In the genomic region with DNA sequence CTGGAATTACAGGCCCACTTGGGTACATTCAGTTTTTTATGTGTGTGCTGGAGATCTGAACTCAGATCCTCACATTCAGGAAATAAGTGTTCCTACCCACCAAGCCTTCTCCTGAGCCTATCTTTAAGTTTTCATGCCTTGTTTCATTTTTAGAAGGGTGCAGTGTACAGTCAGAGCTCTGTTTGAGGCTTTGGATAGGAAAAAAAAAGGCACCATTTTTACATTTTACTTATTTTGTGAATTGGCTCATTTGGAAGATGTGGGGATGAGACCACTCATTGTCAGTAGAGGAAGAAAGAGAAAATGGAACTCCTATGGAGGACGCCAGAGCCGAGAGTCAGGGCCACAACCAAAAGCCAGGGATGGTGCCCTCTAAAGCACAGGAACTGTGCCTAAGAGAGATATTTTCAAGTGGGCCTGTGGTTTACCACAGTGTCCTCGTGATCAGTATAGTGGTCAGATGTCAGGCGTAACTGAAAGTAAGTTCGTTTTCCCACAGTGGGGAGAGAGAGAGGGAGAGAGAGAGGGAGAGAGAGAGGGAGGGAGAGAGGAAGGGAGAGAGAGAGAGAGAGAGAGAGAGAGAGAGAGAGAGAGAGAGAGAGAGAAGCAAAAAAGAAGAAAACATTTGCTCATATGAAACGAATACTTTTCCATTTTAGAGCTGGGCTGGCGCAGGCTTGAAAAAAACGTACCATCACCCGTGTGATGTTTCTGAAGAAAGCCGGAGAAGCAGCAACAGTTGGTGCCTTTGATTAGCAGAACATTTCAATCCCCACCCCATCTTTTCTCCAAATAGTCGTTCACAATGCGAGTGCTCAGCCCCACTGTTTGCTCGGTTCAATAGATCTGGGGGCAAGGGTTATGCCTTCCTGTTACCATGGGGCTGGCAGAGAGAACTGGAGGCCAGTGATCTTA, we compare ENCODE assay signal across 1 mouse cellular context.
A peak's percentile ranks its signal among the peaks of the same experiment; 100 is the strongest.
TF ChIP-seq lines count a peak whose summit lies in the region.

No protein-coding gene starts in this region.

TF ChIP-seq in MEL, 35 proteins besides CTCF, POLR2A, EP300 and RAD21 (continued from another document):
- TF ChIP-seq ETS1 (IDR thresholded peaks at IDR 0.05; ENCODE audit: low read depth, low read length) (peak; percentile 95), MEF2A (IDR thresholded peaks at IDR 0.05; ENCODE audit: extremely low read depth, insufficient replicate concordance, low read depth, low read length, poor library complexity, severe bottlenecking) (peak; percentile 30; the same call in 1 of the 2 replicates), POLR2AphosphoS5 (IDR thresholded peaks at IDR 0.05; ENCODE audit: borderline replicate concordance, low read depth, low read length) (no peak), TBP (IDR thresholded peaks at IDR 0.05; ENCODE audit: low read depth, low read length) (peak; percentile 14; the same call in 1 of the 2 replicates), GABPA (IDR thresholded peaks at IDR 0.05; ENCODE audit: low read depth, low read length) (no peak), USF1 (IDR thresholded peaks at IDR 0.05; ENCODE audit: low read depth, low read length) (peak; percentile 91), KAT2A (conservative IDR thresholded peaks at IDR 0.05; ENCODE audit: low read depth, low read length) (no peak; the same call in 1 of the 2 replicates), ELF1 (IDR thresholded peaks at IDR 0.05; ENCODE audit: low read depth, low read length) (no peak), ZNF384 (IDR thresholded peaks at IDR 0.05; ENCODE audit: low read depth, low read length) (no peak; the same call in none of the 2 replicates), MYB (IDR thresholded peaks at IDR 0.05; ENCODE audit: low read depth, low read length) (peak; percentile 98), MAX (IDR thresholded peaks at IDR 0.05; ENCODE audit: low read length) (peak; percentile 31), NELFE (IDR thresholded peaks at IDR 0.05; ENCODE audit: low read depth, low read length) (peak; percentile 58), MYC (IDR thresholded peaks at IDR 0.05; ENCODE audit: low read depth, low read length) (peak; percentile 66; the same call in 1 of the 2 replicates), CHD1 (IDR thresholded peaks at IDR 0.05; ENCODE audit: low read depth, low read length) (peak; percentile 97), MAFK (IDR thresholded peaks at IDR 0.05; ENCODE audit: borderline replicate concordance, low read depth, low read length) (peak; percentile 75; the same call in 1 of the 2 replicates), BHLHE40 (IDR thresholded peaks at IDR 0.05; ENCODE audit: borderline replicate concordance, low read depth, low read length) (peak; percentile 94), SMC3 (IDR thresholded peaks at IDR 0.05; ENCODE audit: low read depth, low read length) (0 out of 2 replicates have a peak, but pooled peaks have one; percentile 0), TCF12 (IDR thresholded peaks at IDR 0.05; ENCODE audit: low read depth, low read length) (peak; percentile 93), USF2 (IDR thresholded peaks at IDR 0.05; ENCODE audit: borderline replicate concordance in 1 of 2, insufficient read depth in 1 of 2, low read depth in 1 of 2, low read length in 2 of 2) (peak in 1 of 2 experiments; percentile 60; a peak in 1 of 4 replicates), MXI1 (IDR thresholded peaks at IDR 0.05; ENCODE audit: low read depth, low read length) (peak; percentile 27), POLR2AphosphoS2 (IDR thresholded peaks at IDR 0.05; ENCODE audit: low read length) (peak; percentile 60; the same call in 1 of the 2 replicates), E2F4 (IDR thresholded peaks at IDR 0.05; ENCODE audit: borderline replicate concordance, low read depth, low read length) (no peak), MAZ (IDR thresholded peaks at IDR 0.05; ENCODE audit: low read depth, low read length) (peak; percentile 95), HCFC1 (IDR thresholded peaks at IDR 0.05; ENCODE audit: low read depth, low read length) (no peak; the same call in 1 of the 2 replicates), GATA1 (IDR thresholded peaks at IDR 0.05; ENCODE audit: low read depth, low read length) (peak; percentile 83), TAL1 (IDR thresholded peaks at IDR 0.05; ENCODE audit: low read length) (peak; percentile 76), SIN3A (IDR thresholded peaks at IDR 0.05; ENCODE audit: low read length) (peak; percentile 91), JUND (IDR thresholded peaks at IDR 0.05; ENCODE audit: low read depth, low read length) (peak; percentile 100), RCOR1 (IDR thresholded peaks at IDR 0.05; ENCODE audit: low read depth, low read length) (peak; percentile 82; the same call in 1 of the 2 replicates), CHD2 (IDR thresholded peaks at IDR 0.05; ENCODE audit: low read length) (no peak)
TF ChIP-seq in MEL: peak in this region for 22.
